Mouse (Mus musculus) CH12.LX (cell line): ENCODE data around the gene Fam186a.

Experiments used
- CTCF ChIP-seq, 2 experiments: IDR thresholded peaks in 1 of 2; conservative IDR thresholded peaks in 1 of 2; 2 replicates each; pipeline ENCODE4 v1.5.1; 2011 to 2012; ENCODE audit warnings: low read depth in 2 of 2, low read length in 2 of 2, improper control_type of control experiment in 1 of 2, inconsistent platforms in 1 of 2, mild to moderate bottlenecking in 1 of 2, moderate library complexity in 1 of 2
- MXI1 ChIP-seq: IDR thresholded peaks from 2 replicates; pipeline ENCODE4 v1.6.1; 2011; ENCODE audit warnings: mild to moderate bottlenecking, low read depth, low read length, improper control_type of control experiment
- NRF1 ChIP-seq: IDR thresholded peaks from 2 replicates; pipeline ENCODE4 v1.6.1; 2014; ENCODE audit warnings: low read depth, mild to moderate bottlenecking, inconsistent platforms, low read length, improper control_type of control experiment, moderate library complexity
- POLR2AphosphoS2 ChIP-seq: IDR thresholded peaks from 2 replicates; pipeline ENCODE4 v1.6.1; 2011; ENCODE audit warnings: low read depth, low read length, improper control_type of control experiment

GRCm38 (mm10) chr15:99934501-99934900 is 32.4 kb downstream of the Fam186a start:
- no peak for TF ChIP-seq POLR2AphosphoS2
- TF ChIP-seq MXI1 = no peak
- TF ChIP-seq NRF1 = no peak
- TF ChIP-seq CTCF (conservative IDR thresholded peaks at IDR 0.05 in 1 of 2, IDR thresholded peaks at IDR 0.05 in 1 of 2; ENCODE audit: low read depth in 2 of 2, low read length in 2 of 2) = no peak
